8 mouse cellular contexts compared by ENCODE assay signal in genomic region chrX:48422986-48423385, GRCm38 (mm10). TPM values are rescaled to one million over a fixed set of nuclear protein-coding genes. Genes with fewer than 3 reads are reported as not detected.
DNase-seq lines count a peak whose midpoint lies in the region; ATAC-seq and TF ChIP-seq lines count a peak whose summit lies in the region.

No protein-coding gene starts in this region.

- WGBS in intestine, postnatal 0 days, result 33% methylated on average over 4 of the region's 4 CpGs
- WGBS in intestine, embryonic 16.5 days, result 40% methylated on average over 4 of the region's 4 CpGs
- WGBS in liver, embryonic 13.5 days (ENCODE audit: insufficient replicate concordance), result 36% methylated on average over 4 of the region's 4 CpGs

- H3K4me1 ChIP-seq in intestine, postnatal 0 days (replicated peaks; ENCODE audit: control insufficient read depth, insufficient read depth, low read length), result no peaks in the 10 kb centered on the region; the same call in 1 of the 2 replicates
- peaks cover 16% of the 10 kb centered on the region for H3K4me1 ChIP-seq in intestine, embryonic 16.5 days (ENCODE audit: control insufficient read depth, insufficient read depth, low read length)
- peaks cover 28% of the 10 kb centered on the region for H3K4me1 ChIP-seq in liver, embryonic 13.5 days (replicated peaks)

- ATAC-seq in intestine, postnatal 0 days, result no peak
- no peak for ATAC-seq in intestine, embryonic 16.5 days
- ATAC-seq in liver, embryonic 13.5 days (ENCODE audit: low read depth), result no peak
- no peak for ATAC-seq in megakaryocyte-erythroid progenitor cell, adult 5-6 weeks (replicated peaks; ENCODE audit: low FRiP score, low TSS enrichment, poor library complexity, severe bottlenecking)

- no peaks in the 10 kb centered on the region for H3K36me3 ChIP-seq in intestine, postnatal 0 days (ENCODE audit: control insufficient read depth, insufficient read depth)
- H3K36me3 ChIP-seq in intestine, embryonic 16.5 days (ENCODE audit: control insufficient read depth, insufficient read depth, low read length), result no peaks in the 10 kb centered on the region
- no peaks in the 10 kb centered on the region for H3K36me3 ChIP-seq in liver, embryonic 13.5 days

- no peaks in the 10 kb centered on the region for H3K27me3 ChIP-seq in intestine, postnatal 0 days (replicated peaks; ENCODE audit: control insufficient read depth, insufficient read depth, low read length)
- H3K27me3 ChIP-seq in intestine, embryonic 16.5 days (replicated peaks; ENCODE audit: control insufficient read depth, insufficient read depth, low read length), result no peaks in the 10 kb centered on the region
- H3K27me3 ChIP-seq in liver, embryonic 13.5 days, result no peaks in the 10 kb centered on the region

- H3K9me3 ChIP-seq in intestine, postnatal 0 days (ENCODE audit: control insufficient read depth), result no peaks in the 10 kb centered on the region
- no peaks in the 10 kb centered on the region for H3K9me3 ChIP-seq in intestine, embryonic 16.5 days (ENCODE audit: control insufficient read depth, low read length)
- no peaks in the 10 kb centered on the region for H3K9me3 ChIP-seq in liver, embryonic 13.5 days (replicated peaks)

- no peak overlapping the region for H3K4me2 ChIP-seq in intestine, postnatal 0 days (replicated peaks; ENCODE audit: low read depth)
- no peak overlapping the region for H3K4me2 ChIP-seq in intestine, embryonic 16.5 days (ENCODE audit: low read depth, low read length)
- no peak overlapping the region for H3K4me2 ChIP-seq in liver, embryonic 13.5 days

- peak; percentile 63 for DNase-seq in R1 (ENCODE audit: low read depth, low spot score)
- peak; percentile 64 for DNase-seq in embryo, embryonic 11 days
- peak; percentile 44 to 78 for DNase-seq in kidney, adult 8-10 months
- DNase-seq in liver, embryonic 13.5 days, result peak; percentile 41
- peak; percentile 70 to 75 for DNase-seq in right cerebral cortex, adult 2 months (ENCODE audit: low spot score in 2 of 2)

- no peak overlapping the region for H3K27ac ChIP-seq in intestine, postnatal 0 days (ENCODE audit: low read depth, low read length)
- H3K27ac ChIP-seq in intestine, embryonic 16.5 days (ENCODE audit: low read length), result no peak overlapping the region
- no peak overlapping the region for H3K27ac ChIP-seq in liver, embryonic 13.5 days

- no peak overlapping the region for H3K9ac ChIP-seq in intestine, postnatal 0 days (ENCODE audit: low read depth, low read length)
- H3K9ac ChIP-seq in intestine, embryonic 16.5 days (ENCODE audit: low read depth, low read length), result no peak overlapping the region
- no peak overlapping the region for H3K9ac ChIP-seq in liver, embryonic 13.5 days

- H3K4me3 ChIP-seq in intestine, postnatal 0 days (ENCODE audit: low read depth, low read length), result no peak overlapping the region
- H3K4me3 ChIP-seq in intestine, embryonic 16.5 days (ENCODE audit: low read length), result no peak overlapping the region
- H3K4me3 ChIP-seq in liver, embryonic 13.5 days (replicated peaks), result no peak overlapping the region

- TF ChIP-seq CTCF in intestine, postnatal 0 days (IDR thresholded peaks at IDR 0.05; ENCODE audit: low read depth), result peak; percentile 87

RNA-seq across cellular contexts. Expression of gene Elf4, which starts 39.9 kb away (rescaled TPM):
- 10.6 and 11.1 TPM in 2 replicates for polyA plus RNA-seq in intestine, postnatal 0 days (2015; fragmentation: Nextera tagmentation; extraction: Ambion mirVana)
- 11.8 and 15.5 TPM in 2 replicates for polyA plus RNA-seq in intestine, embryonic 16.5 days (2015; fragmentation: Nextera tagmentation; extraction: Ambion mirVana)
- polyA plus RNA-seq in liver, embryonic 13.5 days (2015; fragmentation: Nextera tagmentation; extraction: Ambion mirVana), result 1.8 and 2.2 TPM in 2 replicates
- 24.2 and 26.0 TPM in 2 replicates for total RNA-seq in megakaryocyte-erythroid progenitor cell, adult 5-6 weeks (2014; fragmentation: Nextera tagmentation)
- total RNA-seq in megakaryocyte-erythroid progenitor cell, adult 5-6 weeks (2017), result 7.9 and 11.8 TPM in 2 replicates
